Mouse (Mus musculus) adrenal gland, adult (tissue): ENCODE results near the gene Wdr20.

Experiments used
- DNase-seq, 2 experiments: peaks; one replicate each; pipeline ENCODE4 v3.0.0; 2022 to 2023; ENCODE audit warnings: low spot score in 1 of 2; ENCODE audit not compliant: inconsistent age in 2 of 2

Wdr20 gene

DNA sequence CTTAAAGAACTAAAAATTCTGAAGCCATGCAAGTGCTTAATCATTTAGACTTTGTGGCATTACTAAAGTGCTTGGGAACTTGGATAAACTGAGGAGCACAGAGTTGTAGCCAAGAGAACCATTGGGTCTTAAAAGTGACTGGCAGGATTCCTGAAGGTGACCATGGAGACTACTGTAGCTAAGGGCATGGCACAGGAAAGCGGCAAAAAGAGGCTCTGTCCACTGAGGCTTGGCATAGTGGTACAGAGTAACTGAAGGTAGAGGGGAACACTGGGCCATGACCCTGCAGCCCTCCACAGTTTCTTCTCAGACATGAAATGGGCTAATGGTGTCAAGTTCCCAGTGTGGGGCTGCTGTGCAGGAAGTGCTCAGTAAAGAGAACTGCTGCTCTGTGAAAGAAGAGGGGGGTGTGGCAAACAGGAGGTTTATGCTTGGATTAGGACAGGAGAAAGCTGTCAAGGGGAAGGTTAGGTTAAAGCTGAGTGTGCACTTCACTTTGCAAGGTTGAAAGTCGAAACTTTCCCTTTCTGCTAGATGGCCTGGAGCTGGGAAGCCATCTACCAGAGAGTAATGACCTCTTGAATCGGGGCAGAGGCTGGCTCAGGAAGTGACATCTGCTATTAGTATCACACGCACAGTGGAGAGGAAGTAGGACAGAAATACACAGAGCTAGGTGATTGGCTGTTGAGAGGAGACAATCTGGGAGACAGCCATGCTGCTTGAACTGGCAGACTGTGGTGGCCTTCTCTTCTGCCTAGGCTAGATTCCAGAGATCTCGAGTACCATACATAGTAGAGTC, 38.1 kb downstream of the Wdr20 start:
- DNase-seq: no peak

DNA sequence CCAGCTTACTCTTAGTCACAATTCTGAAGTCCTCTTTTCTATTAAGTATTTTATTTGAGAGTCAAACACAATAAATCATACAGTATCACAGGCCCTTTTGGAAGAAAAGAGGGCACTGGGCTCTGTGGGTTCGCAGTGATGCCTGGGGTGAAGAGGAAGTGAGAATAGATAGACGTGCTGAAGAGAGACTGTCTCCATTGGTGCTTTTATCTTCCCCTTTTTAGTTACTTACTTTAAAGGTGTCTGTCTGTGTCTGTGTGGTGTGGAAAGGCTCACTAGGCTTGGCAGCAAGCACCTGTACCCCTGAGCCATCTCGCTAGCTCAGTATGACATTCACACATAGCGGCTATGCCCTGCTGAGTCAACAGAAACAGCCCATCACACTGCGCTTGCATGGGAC, 40.1 kb downstream of the Wdr20 start:
- DNase-seq: no peak

DNA sequence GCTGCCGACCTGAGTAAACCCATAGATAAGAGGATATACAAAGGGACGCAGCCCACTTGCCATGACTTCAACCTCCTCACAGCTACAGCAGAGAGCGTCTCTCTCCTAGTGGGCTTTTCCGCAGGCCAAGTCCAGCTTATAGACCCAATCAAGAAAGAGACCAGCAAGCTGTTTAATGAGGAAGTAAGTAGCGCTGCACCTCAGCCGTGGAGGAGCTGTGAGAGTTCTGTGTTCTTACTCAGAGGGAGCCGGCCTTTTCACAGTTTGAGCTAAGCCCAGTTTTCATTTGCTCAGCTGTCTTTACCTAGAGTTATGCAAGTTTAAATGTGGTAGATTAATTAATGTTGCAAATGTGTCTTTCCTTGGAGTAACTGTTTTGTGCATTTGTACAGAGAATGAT, 41.6 kb downstream of the Wdr20 start:
- no peak for DNase-seq

DNA sequence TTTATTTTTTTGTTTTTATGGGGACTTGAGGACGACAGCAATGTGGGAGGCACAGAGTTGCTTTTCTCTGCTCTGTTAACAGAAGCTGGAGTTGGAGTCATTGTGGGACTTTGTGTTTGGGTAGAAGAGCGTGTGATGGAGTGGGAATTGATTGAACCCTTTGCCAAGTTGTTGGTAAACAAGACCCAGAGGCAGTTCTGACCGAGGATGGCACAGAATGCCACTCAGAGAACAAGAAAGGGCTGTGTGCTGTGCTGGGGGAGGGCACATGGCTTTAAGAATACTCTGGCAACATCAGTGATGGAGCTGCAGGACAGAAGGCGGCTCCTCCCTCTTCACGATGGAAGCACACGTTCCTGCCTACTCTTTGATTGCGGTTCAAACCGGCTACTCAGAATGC, 43.4 kb downstream of the Wdr20 start:
- no peak for DNase-seq

DNA sequence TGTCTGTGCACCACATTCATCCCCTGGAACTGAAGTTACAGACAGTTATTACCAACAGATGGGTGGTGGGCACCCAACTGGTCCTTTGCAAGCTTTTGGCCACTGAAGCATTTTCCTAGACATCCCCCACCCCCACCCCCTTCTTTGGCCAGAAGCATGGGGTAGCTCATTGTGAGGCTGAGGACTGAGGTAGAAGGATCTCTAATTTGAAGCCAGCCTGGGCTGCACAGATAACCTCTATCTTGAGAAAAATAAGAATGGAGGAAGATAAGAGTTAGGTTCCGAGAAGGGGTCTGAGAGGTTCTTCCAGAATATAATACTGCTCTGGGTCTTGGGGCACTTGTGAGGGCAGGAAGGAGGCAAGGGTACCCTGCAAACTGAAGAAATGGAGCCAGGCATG, 44.5 kb downstream of the Wdr20 start:
- DNase-seq: no peak

DNA sequence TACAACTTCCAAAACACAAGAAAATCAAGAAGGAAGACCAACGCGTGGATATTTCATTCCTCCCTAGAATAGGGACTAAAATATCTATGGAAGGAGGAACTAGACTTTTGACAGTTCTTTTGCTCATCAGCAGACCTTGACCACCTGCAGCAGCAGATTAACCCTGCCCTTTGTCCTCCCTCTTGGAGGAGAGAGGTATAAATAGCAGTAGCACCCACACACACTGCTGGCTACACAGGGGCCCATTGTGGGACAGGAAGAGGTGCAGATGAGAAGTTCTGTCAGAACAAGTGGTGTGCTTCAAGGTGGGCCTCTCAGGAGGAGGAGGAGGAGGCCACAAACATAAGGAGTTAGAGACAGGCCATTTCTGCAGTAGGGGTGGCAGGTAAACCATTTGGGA, 46.5 kb downstream of the Wdr20 start:
- no peak for DNase-seq

DNA sequence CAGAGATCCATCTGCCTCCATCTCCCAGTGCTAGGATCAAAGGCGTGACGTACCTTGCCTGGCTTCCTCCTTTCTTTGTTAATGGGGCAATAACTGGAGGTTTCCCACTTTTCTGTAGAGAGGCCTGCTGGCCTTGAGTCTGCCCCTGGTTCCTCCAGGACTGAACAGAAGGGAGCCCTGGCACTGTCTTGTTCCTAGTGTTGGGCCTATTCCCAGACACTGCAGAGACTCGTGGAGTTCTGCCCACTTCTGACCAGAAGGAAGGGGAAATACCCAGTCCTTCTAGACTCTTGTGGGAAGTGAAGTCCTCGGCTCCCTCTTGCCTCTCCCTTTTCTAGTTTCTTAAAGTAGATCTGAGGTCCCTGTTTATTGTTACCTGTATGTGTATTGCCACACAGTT, 48.5 kb downstream of the Wdr20 start:
- no peak for DNase-seq

DNA sequence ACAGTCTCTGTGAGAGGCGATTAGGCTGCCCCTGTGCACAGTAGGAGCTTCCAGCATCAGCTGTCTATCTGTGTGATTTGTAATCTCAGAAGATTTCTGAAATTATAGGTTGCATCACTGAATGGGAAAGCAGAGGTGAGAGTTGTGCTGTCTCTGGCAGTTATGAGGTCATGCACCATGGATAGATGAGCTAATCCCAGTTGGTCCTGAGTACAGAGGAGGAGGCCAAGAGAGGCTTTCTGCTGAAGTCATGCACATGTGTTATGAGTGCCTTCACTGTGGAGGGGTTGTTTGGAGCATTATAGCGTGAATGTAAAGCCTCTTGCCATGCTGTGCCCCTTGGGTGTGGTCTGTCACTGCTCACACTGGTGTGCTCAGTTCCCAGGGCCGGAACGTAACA, 52.8 kb downstream of the Wdr20 start:
- no peak for DNase-seq

DNA sequence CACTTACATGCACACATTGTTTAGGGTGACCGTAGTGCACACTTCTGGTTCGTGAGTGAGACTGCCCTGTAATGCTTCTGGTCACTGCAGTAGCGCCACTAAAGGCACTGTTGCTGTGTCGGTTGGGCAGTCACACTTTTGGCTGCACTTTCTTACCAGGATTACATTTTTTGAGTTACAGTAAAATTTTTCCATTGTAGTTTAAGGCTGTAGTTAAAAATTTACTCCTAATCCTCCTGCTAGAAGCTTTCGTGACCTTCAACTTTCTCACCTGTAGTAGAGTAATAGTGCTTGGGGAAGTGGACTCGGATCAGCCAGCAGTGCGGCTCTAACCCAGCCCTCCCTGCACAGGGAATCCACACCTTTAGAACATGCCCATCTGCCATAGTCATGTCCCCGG, 53.3 kb downstream of the Wdr20 start:
- no peak for DNase-seq

DNA sequence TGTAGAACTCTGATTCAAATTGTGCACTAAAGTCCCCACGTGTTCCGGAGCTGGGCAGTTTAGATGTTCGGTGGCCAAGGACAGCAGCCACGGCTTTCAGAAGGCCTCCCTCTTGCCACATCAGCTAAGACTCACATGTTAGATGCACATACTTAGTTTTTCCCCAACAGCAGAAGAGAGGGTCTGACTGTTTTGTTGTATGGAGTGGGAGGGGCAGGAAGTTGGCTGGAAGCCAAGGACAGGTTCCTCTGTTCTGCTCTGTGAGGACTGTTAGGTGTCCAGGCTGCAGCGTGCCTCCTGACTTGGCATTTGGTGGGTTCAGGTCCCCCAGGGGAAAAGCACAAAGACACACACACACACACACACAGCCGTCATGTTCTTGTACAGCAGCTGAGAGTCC, 57.3 kb downstream of the Wdr20 start:
- peak; percentile 43 to 68 for DNase-seq

DNA sequence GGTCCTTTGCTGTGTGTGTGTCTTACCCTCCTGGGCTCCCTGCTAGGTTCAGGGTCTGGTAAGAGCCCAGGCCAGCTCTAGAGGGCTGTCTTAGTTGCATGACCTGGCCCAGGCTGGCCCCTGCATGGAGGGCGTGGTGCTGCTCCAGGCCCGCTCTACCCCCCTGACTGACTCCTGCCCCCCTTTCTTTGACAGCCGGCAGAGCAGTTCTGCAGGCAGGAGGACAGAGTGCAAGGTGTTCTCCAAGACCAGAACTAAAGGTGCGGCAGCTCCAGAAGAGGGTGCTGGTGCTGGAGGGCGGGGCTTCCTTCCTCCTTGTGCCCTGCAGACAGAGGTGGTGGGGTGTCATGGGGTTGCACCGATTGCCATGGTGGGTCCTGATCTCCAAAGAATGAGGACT, 59.0 kb downstream of the Wdr20 start:
- DNase-seq: no peak

DNA sequence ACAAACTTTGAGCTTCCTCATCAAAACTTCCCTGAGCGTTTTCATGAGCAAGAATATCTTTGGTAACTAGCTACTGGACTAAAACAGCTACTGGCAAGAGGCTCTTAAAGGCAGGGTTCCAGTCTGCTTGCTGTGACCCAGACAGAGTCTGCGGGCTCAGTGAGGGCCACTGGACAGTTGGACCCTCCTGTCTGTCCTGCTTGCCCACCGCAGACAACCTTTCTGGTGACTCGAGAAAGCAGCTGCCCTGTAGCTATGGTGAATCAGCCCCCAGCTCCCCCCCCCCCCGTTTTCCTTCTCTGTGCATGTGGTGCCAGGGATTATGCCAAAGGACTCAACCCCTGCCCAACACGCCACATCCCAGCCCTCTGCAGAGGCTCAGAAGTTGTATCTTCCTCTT, 59.5 kb downstream of the Wdr20 start:
- DNase-seq: no peak

DNA sequence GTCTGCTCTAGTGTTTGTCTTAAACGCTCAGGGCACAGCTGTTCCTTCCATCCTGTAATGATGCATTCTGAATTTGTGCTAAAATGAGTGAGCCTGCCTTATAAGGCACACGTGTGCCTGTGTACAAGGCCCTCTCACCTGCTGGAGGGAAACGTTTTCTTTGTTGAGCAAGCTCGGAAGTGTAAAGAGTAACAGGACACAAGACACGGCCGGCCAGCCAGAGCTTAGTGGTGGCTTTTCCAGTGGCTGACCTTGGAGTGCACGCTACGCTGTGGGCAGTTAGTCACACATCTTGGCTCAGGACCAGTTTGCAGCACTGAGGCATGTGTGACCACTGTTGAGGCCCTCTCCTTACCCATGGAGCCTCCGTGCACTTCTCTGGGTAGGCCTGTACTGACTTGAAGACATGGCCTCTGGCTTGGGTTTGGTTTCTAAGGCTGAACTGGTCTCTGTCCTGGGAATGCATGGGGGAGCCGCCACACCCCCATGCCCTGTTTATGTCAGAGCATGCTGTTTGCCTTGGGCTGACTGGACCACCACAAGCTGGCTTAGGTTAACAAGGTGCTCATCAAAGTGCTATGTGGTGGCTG, 60.2 kb downstream of the Wdr20 start:
- peak; percentile 89 to 94 for DNase-seq

DNA sequence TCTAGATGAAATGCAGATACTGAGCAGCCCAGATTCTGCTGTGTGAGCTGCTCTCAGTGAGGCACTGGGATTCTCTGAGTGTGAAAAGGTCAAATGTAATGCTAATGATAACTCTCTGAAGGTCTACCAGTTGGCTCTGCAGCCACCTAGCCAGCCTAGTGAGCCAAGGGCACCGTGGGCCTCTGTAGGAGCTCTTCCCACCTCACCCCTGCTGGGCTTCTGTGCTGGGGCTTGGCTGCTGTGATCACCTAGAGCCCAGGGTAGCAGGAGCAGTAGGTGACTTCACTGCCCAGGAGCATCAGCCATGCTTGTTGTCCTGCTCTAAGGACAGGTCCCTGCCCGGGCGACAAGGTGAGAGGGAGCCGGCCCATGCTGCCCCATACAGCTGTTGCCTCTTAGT, 61.5 kb downstream of the Wdr20 start:
- peak in 1 of 2 experiments; percentile 29 for DNase-seq

DNA sequence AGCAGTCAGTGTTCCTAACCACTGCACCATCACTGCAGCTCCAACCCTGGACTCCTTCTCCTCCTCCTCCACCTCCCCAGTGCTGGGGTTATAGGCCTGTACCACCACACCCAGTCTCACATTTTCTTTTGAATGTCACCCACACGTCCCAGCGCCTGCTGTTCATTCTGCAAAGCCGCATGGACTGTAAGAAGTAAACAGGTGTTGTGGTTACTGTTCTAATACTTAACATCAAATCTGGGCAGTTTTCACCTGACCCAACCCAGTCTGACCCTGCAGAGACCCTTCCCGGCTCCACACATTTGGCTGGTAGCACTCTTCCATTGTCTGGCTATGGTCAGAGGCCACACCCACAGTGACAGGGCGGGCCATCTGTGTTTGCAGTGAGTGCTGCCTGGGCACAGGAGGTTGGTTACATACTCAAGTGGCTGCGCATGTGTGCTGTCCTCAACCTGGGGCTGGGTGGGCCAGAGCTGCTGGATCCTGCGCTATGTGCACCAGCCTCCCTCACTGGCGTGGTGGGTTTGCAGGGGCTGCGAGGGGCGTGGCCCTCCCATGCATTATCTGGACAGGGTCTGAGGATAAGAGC, 64.2 kb downstream of the Wdr20 start:
- no peak for DNase-seq

DNA sequence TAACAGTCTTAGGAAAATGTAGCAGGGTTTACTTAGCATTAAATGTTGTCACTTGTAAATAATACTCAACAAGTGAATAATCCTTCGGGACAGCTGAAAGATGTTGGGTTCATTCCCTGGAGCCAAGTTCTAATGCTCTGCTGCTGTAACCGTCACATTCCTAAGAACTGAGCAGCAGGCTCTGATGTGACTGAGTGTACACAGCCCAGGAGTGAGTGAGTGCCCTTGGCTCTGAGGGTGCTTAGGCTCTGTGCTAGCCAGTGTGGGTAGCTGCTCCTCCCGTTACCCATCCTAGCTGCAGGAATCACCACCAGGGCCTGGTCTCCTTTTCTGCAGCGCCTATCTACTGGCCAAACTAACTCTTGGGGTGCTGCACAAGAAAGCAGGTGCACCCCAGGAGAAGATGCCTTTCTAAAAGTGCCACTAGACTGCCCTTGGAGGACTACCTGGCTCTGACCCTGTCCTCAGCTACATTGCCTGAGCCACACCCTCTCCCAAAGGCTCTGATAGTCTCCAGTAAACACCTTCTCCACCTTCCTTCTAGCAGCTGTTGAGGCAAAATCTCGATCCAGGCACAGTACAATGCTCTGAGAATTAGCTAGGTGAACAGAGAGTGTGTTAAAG, 65.0 kb downstream of the Wdr20 start:
- no peak for DNase-seq

DNA sequence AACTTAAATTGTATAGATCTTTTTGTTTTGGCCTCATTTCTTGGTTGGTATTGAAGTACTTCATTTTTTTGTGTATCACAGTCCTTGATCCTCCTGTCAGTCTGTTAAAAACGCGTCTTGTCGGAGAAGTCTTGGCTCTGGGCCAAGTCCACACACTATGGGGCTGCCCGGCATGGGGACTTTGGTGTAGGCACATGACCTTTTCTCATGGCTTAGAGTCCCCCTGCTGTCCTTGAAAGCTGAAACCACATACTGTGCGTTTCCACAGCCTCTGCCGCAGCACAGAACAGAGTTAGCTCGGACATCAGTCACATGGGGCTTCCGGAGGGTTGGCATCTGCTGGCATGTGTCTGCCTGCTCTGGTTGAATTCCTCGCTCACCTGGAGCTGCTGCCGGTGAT, 66.5 kb downstream of the Wdr20 start:
- peak; percentile 75 to 81 for DNase-seq

DNA sequence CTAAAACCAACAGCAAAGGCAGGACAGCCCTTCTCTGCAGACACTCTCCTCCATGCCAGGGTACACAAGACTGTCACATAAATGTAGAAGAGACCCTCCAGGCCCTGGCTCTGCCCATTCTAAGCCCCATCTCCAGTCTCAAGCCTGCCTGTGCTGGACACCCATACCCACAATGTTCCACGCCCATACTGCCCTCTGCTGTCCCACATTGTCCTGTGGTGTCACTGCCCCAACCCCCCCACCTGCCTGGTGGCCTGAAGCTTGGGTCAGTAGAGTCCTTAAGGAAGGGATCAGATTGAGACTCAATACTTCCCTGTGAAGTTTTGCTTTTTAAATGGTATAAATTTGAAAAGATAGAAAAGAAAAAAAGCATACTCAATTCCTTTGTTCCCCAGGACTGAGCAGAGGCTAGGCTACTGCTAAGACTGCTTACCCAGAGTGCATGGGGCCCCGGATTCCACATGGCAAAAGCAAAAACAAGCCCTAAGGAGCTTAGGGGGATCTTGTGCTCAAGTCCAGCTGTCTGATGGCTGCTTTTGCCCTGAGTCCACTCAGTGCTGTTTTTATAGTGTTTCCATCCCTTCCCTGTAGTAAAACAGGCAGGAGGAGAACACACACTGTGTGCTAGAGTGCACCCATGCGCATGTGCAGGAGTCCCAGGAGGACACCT, 68.7 kb downstream of the Wdr20 start:
- peak; percentile 51 to 80 for DNase-seq

DNA sequence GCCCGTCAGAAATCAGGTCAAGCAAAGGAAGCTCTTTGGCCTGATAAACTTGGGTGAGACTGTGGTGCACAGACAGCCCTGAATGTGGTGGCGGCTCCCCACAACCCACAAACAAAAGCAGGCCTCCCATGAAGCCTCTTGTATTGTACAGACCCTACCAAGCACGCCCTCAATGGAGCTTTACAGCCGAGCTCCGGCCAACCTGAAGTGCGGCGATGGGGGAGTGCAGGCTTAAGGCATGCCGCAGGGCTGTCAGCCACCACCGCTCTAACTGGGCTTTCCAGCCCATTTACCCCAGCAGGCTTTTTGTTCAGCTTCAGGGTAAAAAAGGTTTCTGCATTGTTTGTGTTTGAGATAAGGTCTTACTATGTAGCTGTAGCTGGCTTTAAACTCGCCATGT, 70.7 kb downstream of the Wdr20 start:
- no peak for DNase-seq

DNA sequence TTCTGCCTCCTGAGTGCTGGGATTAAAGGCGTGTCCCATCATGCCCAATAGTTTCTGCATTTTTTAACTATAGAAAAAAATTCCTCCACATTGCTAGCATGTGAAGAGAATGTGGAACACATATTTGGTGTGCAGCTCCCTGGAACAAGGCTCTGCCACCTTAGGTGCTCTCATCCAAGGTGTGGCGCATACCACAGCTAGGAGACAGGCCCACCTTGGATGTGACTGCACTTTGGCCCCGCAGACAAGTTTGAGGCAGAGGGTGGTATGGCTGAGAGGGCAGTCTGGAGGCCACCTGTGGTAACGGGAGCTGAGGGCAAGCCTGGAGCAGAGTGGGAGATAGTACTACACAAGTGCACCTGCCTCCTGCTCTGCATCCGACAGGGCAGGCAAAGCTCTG, 71.1 kb downstream of the Wdr20 start:
- DNase-seq: no peak

DNA sequence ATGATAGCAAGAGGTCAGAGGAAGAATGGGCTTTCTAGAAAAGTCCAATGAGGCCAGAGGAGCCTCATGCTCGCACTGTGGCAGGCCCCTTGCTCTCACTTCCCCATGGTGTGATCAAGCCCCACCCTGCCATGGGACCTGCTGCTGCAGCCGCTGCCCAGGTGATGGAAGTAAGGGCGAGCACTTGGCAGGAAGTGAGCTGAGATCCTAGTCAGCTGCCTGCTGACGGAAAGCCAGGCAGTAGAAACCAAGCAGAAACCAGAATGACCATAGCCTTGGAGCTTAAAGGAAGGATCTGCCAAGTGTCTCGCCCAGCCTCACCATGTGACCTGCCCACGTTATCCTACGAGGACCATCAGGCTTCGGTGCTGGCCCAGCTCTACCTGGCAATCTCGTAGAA, 75.4 kb downstream of the Wdr20 start:
- no peak for DNase-seq

DNA sequence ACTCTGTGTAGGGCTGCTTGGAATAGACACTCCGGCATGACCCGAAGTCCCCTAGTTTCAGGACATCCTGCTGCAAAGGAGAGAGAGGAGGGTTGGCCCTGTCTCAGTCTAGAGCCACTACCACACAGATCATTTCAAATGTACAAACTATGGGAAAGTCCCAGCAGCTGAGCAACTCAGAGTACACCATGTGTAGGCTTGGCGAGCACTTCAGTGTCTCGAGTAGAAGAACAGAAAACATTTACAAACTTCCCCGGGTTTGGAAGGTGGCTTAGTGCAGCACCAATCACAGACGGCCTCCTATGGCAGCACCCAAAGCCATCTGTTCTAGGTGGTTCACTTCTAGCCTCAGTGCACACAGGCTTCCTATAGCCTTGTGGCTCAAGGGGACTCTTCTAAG, 75.9 kb downstream of the Wdr20 start:
- DNase-seq: no peak
